39 mouse cellular contexts compared by ENCODE assay signal in genomic region chr2:164135367-164135766, GRCm38 (mm10). TPM values are rescaled to one million over a fixed set of nuclear protein-coding genes. Genes with fewer than 3 reads are reported as not detected.
DNase-seq lines count a peak whose midpoint lies in the region; ATAC-seq and TF ChIP-seq lines count a peak whose summit lies in the region.
"Had no signal": no experiment of that assay in that cellular context is flagged by ENCODE, and none has a peak within 500 bp of the region (broad histone marks: within the 10 kb centered on the region; RNA-seq: fewer than 3 reads in every experiment).

No protein-coding gene starts in this region.

- H3K27me3 ChIP-seq in heart, postnatal 0 days (ENCODE audit: control insufficient read depth, insufficient read depth, low read length): no peaks in the 10 kb centered on the region
- H3K27me3 ChIP-seq in heart, embryonic 10.5 days (ENCODE audit: insufficient read depth, poor library complexity, severe bottlenecking): no peaks in the 10 kb centered on the region
- H3K27me3 ChIP-seq in lung, embryonic 14.5 days (ENCODE audit: insufficient read depth, low read length): no peaks in the 10 kb centered on the region
- no peaks in the 10 kb centered on the region for H3K27me3 ChIP-seq in intestine, embryonic 16.5 days (replicated peaks; ENCODE audit: control insufficient read depth, insufficient read depth, low read length)
- no peaks in the 10 kb centered on the region for H3K27me3 ChIP-seq in embryonic facial prominence, embryonic 10.5 days (replicated peaks; ENCODE audit: low read depth, poor library complexity, severe bottlenecking)
- H3K27me3 ChIP-seq: midbrain, embryonic 13.5 days; neural tube, embryonic 13.5 days had no signal

- H3K9me3 ChIP-seq in heart, postnatal 0 days (replicated peaks; ENCODE audit: control insufficient read depth, low read length): no peaks in the 10 kb centered on the region
- H3K9me3 ChIP-seq in heart, embryonic 10.5 days: no peaks in the 10 kb centered on the region
- no peaks in the 10 kb centered on the region for H3K9me3 ChIP-seq in lung, embryonic 14.5 days (ENCODE audit: low read depth, low read length)
- H3K9me3 ChIP-seq in intestine, embryonic 16.5 days (ENCODE audit: control insufficient read depth, low read length): no peaks in the 10 kb centered on the region
- no peaks in the 10 kb centered on the region for H3K9me3 ChIP-seq in embryonic facial prominence, embryonic 10.5 days
- H3K9me3 ChIP-seq: midbrain, embryonic 13.5 days; neural tube, embryonic 13.5 days had no signal

- ATAC-seq in heart, postnatal 0 days (ENCODE audit: insufficient read depth, low read depth): no peak
- peak; percentile 35; the same call in 1 of the 2 replicates for ATAC-seq in lung, embryonic 14.5 days (ENCODE audit: insufficient read depth)
- ATAC-seq in intestine, embryonic 16.5 days: peak; percentile 80
- ATAC-seq: CD4-positive, CD25-positive, alpha-beta regulatory T cell, adult 4 months; forebrain, embryonic 16.5 days; midbrain, embryonic 13.5 days had no signal

- H3K4me2 ChIP-seq in heart, postnatal 0 days (ENCODE audit: low read depth, low read length): no peak overlapping the region
- H3K4me2 ChIP-seq in lung, embryonic 14.5 days: no peak overlapping the region
- H3K4me2 ChIP-seq in intestine, embryonic 16.5 days (ENCODE audit: low read depth, low read length): no peak overlapping the region
- H3K4me2 ChIP-seq: hindbrain, embryonic 14.5 days; midbrain, embryonic 13.5 days; neural tube, embryonic 13.5 days had no signal

- no peak for TF ChIP-seq EP300 in heart, postnatal 0 days (IDR thresholded peaks at IDR 0.05; ENCODE audit: low read depth)

- H3K27ac ChIP-seq in heart, postnatal 0 days (ENCODE audit: low read depth): 0 out of 2 replicates have a peak overlapping the region, but pooled peaks have one; percentile 7
- H3K27ac ChIP-seq in heart, embryonic 10.5 days: no peak overlapping the region
- H3K27ac ChIP-seq in lung, embryonic 14.5 days (ENCODE audit: low read depth): no peak overlapping the region
- peak overlapping the region; percentile 74 for H3K27ac ChIP-seq in intestine, embryonic 16.5 days (ENCODE audit: low read length)
- no peak overlapping the region for H3K27ac ChIP-seq in embryonic facial prominence, embryonic 10.5 days (replicated peaks)
- H3K27ac ChIP-seq: gastrocnemius, adult 2 months; heart, adult 2 months; hindbrain, embryonic 14.5 days; liver, embryonic 14.5 days; macrophage; midbrain, embryonic 13.5 days; neural tube, embryonic 13.5 days had no signal

- TF ChIP-seq CTCF in heart, postnatal 0 days (IDR thresholded peaks at IDR 0.05; ENCODE audit: low read depth): no peak
- TF ChIP-seq CTCF in lung, embryonic 14.5 days (IDR thresholded peaks at IDR 0.05; ENCODE audit: low read depth): no peak

- H3K4me1 ChIP-seq in heart, postnatal 0 days (ENCODE audit: control insufficient read depth, insufficient read depth): no peaks in the 10 kb centered on the region
- H3K4me1 ChIP-seq in heart, embryonic 10.5 days: peaks cover 36% of the 10 kb centered on the region
- H3K4me1 ChIP-seq in lung, embryonic 14.5 days (ENCODE audit: insufficient read depth): no peaks in the 10 kb centered on the region
- peaks cover 22% of the 10 kb centered on the region for H3K4me1 ChIP-seq in intestine, embryonic 16.5 days (ENCODE audit: control insufficient read depth, insufficient read depth, low read length)
- H3K4me1 ChIP-seq in embryonic facial prominence, embryonic 10.5 days: no peaks in the 10 kb centered on the region

- H3K4me3 ChIP-seq in heart, postnatal 0 days (ENCODE audit: low read depth, low read length): no peak overlapping the region
- no peak overlapping the region for H3K4me3 ChIP-seq in heart, embryonic 10.5 days
- no peak overlapping the region for H3K4me3 ChIP-seq in lung, embryonic 14.5 days (ENCODE audit: low read depth, low read length)
- no peak overlapping the region for H3K4me3 ChIP-seq in intestine, embryonic 16.5 days (ENCODE audit: low read length)
- no peak overlapping the region for H3K4me3 ChIP-seq in embryonic facial prominence, embryonic 10.5 days
- H3K4me3 ChIP-seq: erythroblast, embryonic 14.5 days; gastrocnemius, adult 2 months; heart, adult 2 months; midbrain, embryonic 13.5 days; neural tube, embryonic 13.5 days had no signal

- 55% methylated on average over 1 of the region's 1 CpGs for WGBS in heart, postnatal 0 days
- WGBS in heart, embryonic 10.5 days: 84% methylated on average over 1 of the region's 1 CpGs
- 43% methylated on average over 1 of the region's 1 CpGs for WGBS in lung, embryonic 14.5 days
- WGBS in intestine, embryonic 16.5 days: 32% methylated on average over 1 of the region's 1 CpGs
- WGBS in embryonic facial prominence, embryonic 10.5 days: 73% methylated on average over 1 of the region's 1 CpGs

- DNase-seq in heart, postnatal 0 days (ENCODE audit: low spot score): no peak
- no peak for DNase-seq in heart, embryonic 10.5 days (ENCODE audit: low spot score)
- DNase-seq in lung, embryonic 14.5 days: peak; percentile 56
- DNase-seq in lung, postnatal 4 days: no peak
- peak; percentile 41 for DNase-seq in A20 (ENCODE audit: low read depth, low spot score)
- no peak for DNase-seq in embryonic facial prominence, embryonic 10.5 days (ENCODE audit: low spot score)
- DNase-seq: adrenal gland, postnatal 25 days; cerebellum, adult 11-12 months; cerebellum, postnatal 10 days; gastrocnemius, adult 2 months; heart, adult 2 months; kidney, postnatal 25 days; liver; right cerebral cortex, postnatal 4 days; thymus, adult 2 months; thymus, postnatal 36 days had no signal

- H3K36me3 ChIP-seq in heart, postnatal 0 days (replicated peaks; ENCODE audit: control insufficient read depth, insufficient read depth, low read length): no peaks in the 10 kb centered on the region; the same call in none of the 2 replicates
- H3K36me3 ChIP-seq in heart, embryonic 10.5 days: no peaks in the 10 kb centered on the region
- peaks cover 18% of the 10 kb centered on the region; the same call in 1 of the 2 replicates for H3K36me3 ChIP-seq in lung, embryonic 14.5 days (ENCODE audit: insufficient read depth)
- H3K36me3 ChIP-seq in intestine, embryonic 16.5 days (ENCODE audit: control insufficient read depth, insufficient read depth, low read length): no peaks in the 10 kb centered on the region
- peaks cover 30% of the 10 kb centered on the region for H3K36me3 ChIP-seq in embryonic facial prominence, embryonic 10.5 days (replicated peaks)

- no peak overlapping the region for H3K9ac ChIP-seq in heart, postnatal 0 days (replicated peaks; ENCODE audit: low read depth, low read length)
- no peak overlapping the region for H3K9ac ChIP-seq in lung, embryonic 14.5 days
- no peak overlapping the region for H3K9ac ChIP-seq in intestine, embryonic 16.5 days (ENCODE audit: low read depth, low read length)
- H3K9ac ChIP-seq: hindbrain, embryonic 14.5 days; liver, embryonic 14.5 days; midbrain, embryonic 13.5 days had no signal

RNA-seq across cellular contexts. Expression of gene Kcns1, which starts 35.5 kb away (rescaled TPM):
- 0.23 TPM in 1 of 2 replicates, not detected in the other for total RNA-seq in heart, postnatal 0 days (2014; rRNA removed; ENCODE audit: low replicate concordance)
- polyA plus RNA-seq in heart, postnatal 0 days (2015; fragmentation: Nextera tagmentation; extraction: Ambion mirVana): 0.04 and 0.05 TPM in 2 replicates
- polyA plus RNA-seq in heart, embryonic 10.5 days (2016; fragmentation: Nextera tagmentation; extraction: Ambion mirVana): not detected in 2 replicates
- not detected in 2 replicates for polyA plus RNA-seq in lung, embryonic 14.5 days (2014; fragmentation: Nextera tagmentation; extraction: Ambion mirVana)
- 0.22 and 0.45 TPM in 2 replicates for polyA plus RNA-seq in intestine, embryonic 16.5 days (2015; fragmentation: Nextera tagmentation; extraction: Ambion mirVana)
- not detected in 2 replicates for polyA plus RNA-seq in embryonic facial prominence, embryonic 10.5 days (2016; fragmentation: Nextera tagmentation; extraction: Ambion mirVana)
- total RNA-seq: adrenal gland, adult 18-20 months; adrenal gland, postnatal 25 days; heart, adult 2 months had no signal
- polyA plus RNA-seq: erythroblast, embryonic 14.5 days; forebrain, embryonic 11.5 days; macrophage had no signal

RNA-seq across cellular contexts. Expression of gene Wfdc5, which starts 47.2 kb away (rescaled TPM):
- total RNA-seq in heart, postnatal 0 days (2014; rRNA removed; ENCODE audit: low replicate concordance): not detected in 2 replicates
- polyA plus RNA-seq in heart, postnatal 0 days (2015; fragmentation: Nextera tagmentation; extraction: Ambion mirVana): not detected in 2 replicates
- polyA plus RNA-seq in heart, embryonic 10.5 days (2016; fragmentation: Nextera tagmentation; extraction: Ambion mirVana): not detected in 2 replicates
- not detected in 2 replicates for polyA plus RNA-seq in lung, embryonic 14.5 days (2014; fragmentation: Nextera tagmentation; extraction: Ambion mirVana)
- not detected in 2 replicates for polyA plus RNA-seq in intestine, embryonic 16.5 days (2015; fragmentation: Nextera tagmentation; extraction: Ambion mirVana)
- polyA plus RNA-seq in embryonic facial prominence, embryonic 10.5 days (2016; fragmentation: Nextera tagmentation; extraction: Ambion mirVana): not detected in 2 replicates
- total RNA-seq: adrenal gland, adult 18-20 months; adrenal gland, postnatal 25 days; common myeloid progenitor, adult 5-6 weeks; gastrocnemius, adult 2 months; gastrocnemius, postnatal 4 days; heart, adult 2 months; hematopoietic stem cell, adult 5-6 weeks; layer of hippocampus, adult 18-20 months; layer of hippocampus, postnatal 10 days; left cerebral cortex, adult 18-20 months; left cerebral cortex, postnatal 14 days; megakaryocyte-erythroid progenitor cell, adult 5-6 weeks had no signal
- polyA plus RNA-seq: CD4-positive, CD25-positive, alpha-beta regulatory T cell, adult 4 months; erythroblast, embryonic 14.5 days; forebrain, embryonic 11.5 days; forebrain, embryonic 16.5 days; heart, adult 2 months; heart, embryonic 16.5 days; hindbrain, embryonic 14.5 days; limb, embryonic 11.5 days; liver, embryonic 14.5 days; macrophage; midbrain, embryonic 13.5 days; neural tube, embryonic 13.5 days; spleen, adult 2 months had no signal

RNA-seq across cellular contexts. Expression of gene Wfdc12, which starts 55.0 kb away (rescaled TPM):
- total RNA-seq in heart, postnatal 0 days (2014; rRNA removed; ENCODE audit: low replicate concordance): not detected in 2 replicates
- not detected in 2 replicates for polyA plus RNA-seq in heart, postnatal 0 days (2015; fragmentation: Nextera tagmentation; extraction: Ambion mirVana)
- not detected in 2 replicates for polyA plus RNA-seq in heart, embryonic 10.5 days (2016; fragmentation: Nextera tagmentation; extraction: Ambion mirVana)
- polyA plus RNA-seq in lung, embryonic 14.5 days (2014; fragmentation: Nextera tagmentation; extraction: Ambion mirVana): not detected in 2 replicates
- polyA plus RNA-seq in intestine, embryonic 16.5 days (2015; fragmentation: Nextera tagmentation; extraction: Ambion mirVana): not detected in 2 replicates
- not detected in 2 replicates for polyA plus RNA-seq in embryonic facial prominence, embryonic 10.5 days (2016; fragmentation: Nextera tagmentation; extraction: Ambion mirVana)
- total RNA-seq: adrenal gland, postnatal 25 days; common myeloid progenitor, adult 5-6 weeks; gastrocnemius, adult 2 months; gastrocnemius, postnatal 4 days; heart, adult 2 months; hematopoietic stem cell, adult 5-6 weeks; layer of hippocampus, adult 18-20 months; layer of hippocampus, postnatal 10 days; left cerebral cortex, adult 18-20 months; left cerebral cortex, postnatal 14 days; megakaryocyte-erythroid progenitor cell, adult 5-6 weeks had no signal
- polyA plus RNA-seq: CD4-positive, CD25-positive, alpha-beta regulatory T cell, adult 4 months; embryonic facial prominence, embryonic 14.5 days; erythroblast, embryonic 14.5 days; forebrain, embryonic 11.5 days; forebrain, embryonic 16.5 days; heart, adult 2 months; heart, embryonic 16.5 days; hindbrain, embryonic 14.5 days; limb, embryonic 11.5 days; liver, embryonic 14.5 days; macrophage; midbrain, embryonic 13.5 days; neural tube, embryonic 13.5 days; spleen, adult 2 months had no signal

Comparison
In these comparisons a context has a peak if more than half of its experiments do, and no peak if none do; other contexts are left out.
1. DNase-seq: peak in lung, embryonic 14.5 days (single experiment) and A20 (single experiment); none in heart, postnatal 0 days (single experiment), heart, embryonic 10.5 days (single experiment), lung, postnatal 4 days (0 of 2) and embryonic facial prominence, embryonic 10.5 days (single experiment).
2. H3K27ac ChIP-seq: peak in heart, postnatal 0 days (single experiment) and intestine, embryonic 16.5 days (single experiment); none in heart, embryonic 10.5 days (single experiment), lung, embryonic 14.5 days (single experiment) and embryonic facial prominence, embryonic 10.5 days (single experiment).